Mouse (Mus musculus) cortical plate, adult 2 months (tissue): ENCODE results near the gene Olfr1395.

ENCODE experiments used
- CTCF ChIP-seq: fragments of 200-500 bp; IDR thresholded peaks from 2 replicates; pipeline ENCODE4 v1.5.1; 2011; ENCODE audit warnings: mild to moderate bottlenecking, control low read depth, low read length; ENCODE audit not compliant: insufficient read depth; ENCODE audit errors: extremely low read depth
- POLR2A ChIP-seq: fragments of 200-500 bp; IDR thresholded peaks from 2 replicates; pipeline ENCODE4 v1.6.1; 2011; ENCODE audit warnings: mild to moderate bottlenecking, low read length, control low read depth; ENCODE audit not compliant: insufficient read depth; ENCODE audit errors: extremely low read depth

DNA sequence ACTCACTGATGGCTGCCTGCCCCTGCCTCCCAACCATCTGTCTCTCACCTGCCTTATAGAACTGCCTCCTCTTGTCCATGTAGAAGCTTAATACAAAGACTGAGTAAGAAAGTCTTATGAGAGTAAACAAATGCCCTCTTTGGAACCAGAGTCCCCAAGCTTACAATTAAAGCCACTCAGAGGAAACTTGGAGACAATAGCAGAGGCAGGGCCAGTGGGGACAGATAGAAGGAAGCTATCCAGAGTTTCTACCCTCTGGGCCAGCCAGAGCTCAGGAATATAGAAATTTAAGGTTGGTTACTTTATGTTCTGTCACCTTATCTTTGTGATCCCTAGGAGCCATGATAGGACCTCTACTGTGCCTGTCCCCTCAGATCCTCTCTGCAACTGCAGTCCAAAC, 27.3 kb upstream of the Olfr1395 start, which contains the start of gene Olfr1396:
- TF ChIP-seq CTCF (no peak), POLR2A (no peak)
